Mouse (Mus musculus): ENCODE measurements around the gene Gm21409. TPM values are rescaled to one million over a fixed set of nuclear protein-coding genes. Genes with fewer than 3 reads are reported as not detected.
"Not testable (repeated sequence)": the region's sequence is repeated elsewhere in the genome, so short reads cannot be mapped to it uniquely, and the experiment has no call there.

Gm21409 gene
- not detected in 2 replicates for polyA plus RNA-seq (2015; fragmentation: Nextera tagmentation; extraction: Ambion mirVana)

DNA sequence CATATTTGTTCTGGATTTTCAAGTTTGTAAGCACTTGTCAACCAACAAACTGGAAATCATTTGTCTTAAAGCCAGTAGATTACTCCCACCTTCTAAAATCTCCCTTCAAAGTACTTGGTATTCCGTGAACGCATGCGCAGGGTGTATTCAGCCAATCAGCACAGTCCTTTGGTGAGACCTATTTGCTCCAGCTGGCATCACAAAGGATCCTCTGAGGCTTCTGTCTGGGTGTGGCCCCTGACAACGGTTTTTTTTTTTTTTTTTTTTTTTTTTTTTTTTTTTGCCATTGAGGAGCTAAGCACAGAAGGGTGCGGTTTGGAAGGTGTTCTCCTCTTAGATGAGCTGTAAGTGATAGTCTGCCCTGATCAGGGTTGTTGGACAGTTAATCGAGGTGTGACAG is at the start of gene Gm21409:
Gm21409 (plus strand) TSS at position 301 of the 400 bp plus-strand sequence.
- not testable (repeated sequence) for H3K4me3 ChIP-seq (replicated peaks); H3K27ac ChIP-seq; H3K36me3 ChIP-seq; H3K9me3 ChIP-seq; H3K9ac ChIP-seq; ATAC-seq (ENCODE audit: insufficient read depth, low FRiP score, low read depth); H3K27me3 ChIP-seq (replicated peaks); H3K4me2 ChIP-seq; H3K4me1 ChIP-seq
- no CpG with 5 or more reads among the region's 6 CpGs for WGBS

Other genes with a start within 250 kb of the Gm21409 start
- gene Gm21394, start 181.8 kb upstream of the Gm21409 start, polyA plus RNA-seq (2015; fragmentation: Nextera tagmentation; extraction: Ambion mirVana) = not detected in 2 replicates